25 mouse cellular contexts compared by ENCODE assay signal in the genomic region with DNA sequence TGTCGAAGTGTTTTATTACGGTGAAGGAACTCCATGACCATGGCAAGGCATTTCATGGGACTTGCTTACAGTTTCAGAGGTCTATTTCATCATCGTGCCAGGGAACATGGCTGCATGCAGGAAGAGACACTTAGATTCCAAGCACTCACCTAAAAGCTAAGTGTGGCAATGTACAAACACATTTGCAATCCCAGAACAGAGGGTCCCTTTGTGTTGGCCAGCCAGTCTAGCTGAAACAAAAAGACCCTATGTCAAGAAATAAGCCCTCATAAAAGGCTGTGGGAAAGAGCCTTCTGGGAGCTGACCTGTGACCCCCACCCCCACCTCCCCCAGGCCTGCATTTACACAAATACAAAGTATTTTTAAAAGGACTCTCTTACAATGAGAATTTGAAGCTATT. TPM values are rescaled to one million over a fixed set of nuclear protein-coding genes. Genes with fewer than 3 reads are reported as not detected.
DNase-seq lines count a peak whose midpoint lies in the region; ATAC-seq and TF ChIP-seq lines count a peak whose summit lies in the region.
"Had no signal": no experiment of that assay in that cellular context is flagged by ENCODE, and none has a peak within 500 bp of the region (broad histone marks: within the 10 kb centered on the region; RNA-seq: fewer than 3 reads in every experiment).

No protein-coding gene starts in this region.

- no peaks in the 10 kb centered on the region; the same call in 1 of the 2 replicates for H3K36me3 ChIP-seq in forebrain, embryonic 11.5 days (ENCODE audit: control insufficient read depth, insufficient read depth, low read length)
- peaks cover 34% of the 10 kb centered on the region for H3K36me3 ChIP-seq in forebrain, embryonic 12.5 days (replicated peaks)
- H3K36me3 ChIP-seq in midbrain, embryonic 10.5 days = peaks cover 56% of the 10 kb centered on the region
- peaks cover 8% of the 10 kb centered on the region for H3K36me3 ChIP-seq in midbrain, postnatal 0 days (ENCODE audit: insufficient read depth, low read length)
- peaks cover 51% of the 10 kb centered on the region for H3K36me3 ChIP-seq in embryonic facial prominence, embryonic 10.5 days (replicated peaks)
- no peaks in the 10 kb centered on the region; the same call in 1 of the 2 replicates for H3K36me3 ChIP-seq in neural tube, embryonic 11.5 days (ENCODE audit: control insufficient read depth, insufficient read depth, low read length)
- H3K36me3 ChIP-seq: midbrain, embryonic 15.5 days had no signal

- H3K27me3 ChIP-seq in forebrain, embryonic 11.5 days (ENCODE audit: control insufficient read depth, insufficient read depth, low read length) = no peaks in the 10 kb centered on the region
- H3K27me3 ChIP-seq in forebrain, embryonic 12.5 days = no peaks in the 10 kb centered on the region
- H3K27me3 ChIP-seq in midbrain, embryonic 10.5 days (ENCODE audit: low read depth, poor library complexity, severe bottlenecking) = no peaks in the 10 kb centered on the region
- H3K27me3 ChIP-seq in midbrain, postnatal 0 days (ENCODE audit: insufficient read depth, low read length) = no peaks in the 10 kb centered on the region
- H3K27me3 ChIP-seq in embryonic facial prominence, embryonic 10.5 days (replicated peaks; ENCODE audit: low read depth, poor library complexity, severe bottlenecking) = no peaks in the 10 kb centered on the region
- no peaks in the 10 kb centered on the region for H3K27me3 ChIP-seq in neural tube, embryonic 11.5 days (ENCODE audit: control insufficient read depth, insufficient read depth, low read length)
- H3K27me3 ChIP-seq: embryonic facial prominence, embryonic 15.5 days; hindbrain, embryonic 15.5 days; limb, embryonic 15.5 days; liver, embryonic 15.5 days; midbrain, embryonic 15.5 days had no signal

- no peak overlapping the region for H3K4me2 ChIP-seq in forebrain, embryonic 11.5 days (ENCODE audit: low read depth, low read length, severe bottlenecking)
- no peak overlapping the region for H3K4me2 ChIP-seq in forebrain, embryonic 12.5 days
- H3K4me2 ChIP-seq in midbrain, postnatal 0 days (ENCODE audit: low read depth, low read length, poor library complexity, severe bottlenecking) = no peak overlapping the region
- H3K4me2 ChIP-seq in neural tube, embryonic 11.5 days (ENCODE audit: low read depth) = no peak overlapping the region
- H3K4me2 ChIP-seq: embryonic facial prominence, embryonic 15.5 days; hindbrain, embryonic 15.5 days; limb, embryonic 15.5 days; liver, embryonic 15.5 days; midbrain, embryonic 15.5 days had no signal

- H3K9ac ChIP-seq in forebrain, embryonic 11.5 days (ENCODE audit: low read length) = no peak overlapping the region
- H3K9ac ChIP-seq in forebrain, embryonic 12.5 days = no peak overlapping the region
- no peak overlapping the region for H3K9ac ChIP-seq in midbrain, postnatal 0 days (replicated peaks; ENCODE audit: low read length, poor library complexity, severe bottlenecking)
- H3K9ac ChIP-seq in neural tube, embryonic 11.5 days (ENCODE audit: low read length) = no peak overlapping the region
- H3K9ac ChIP-seq: embryonic facial prominence, embryonic 15.5 days; hindbrain, embryonic 15.5 days; limb, embryonic 15.5 days; liver, embryonic 15.5 days; midbrain, embryonic 15.5 days had no signal

- H3K9me3 ChIP-seq in forebrain, embryonic 11.5 days (ENCODE audit: control insufficient read depth, low read length) = no peaks in the 10 kb centered on the region
- H3K9me3 ChIP-seq in forebrain, embryonic 12.5 days = no peaks in the 10 kb centered on the region
- H3K9me3 ChIP-seq in midbrain, embryonic 10.5 days (replicated peaks) = no peaks in the 10 kb centered on the region
- H3K9me3 ChIP-seq in midbrain, postnatal 0 days (ENCODE audit: low read length) = no peaks in the 10 kb centered on the region
- no peaks in the 10 kb centered on the region for H3K9me3 ChIP-seq in embryonic facial prominence, embryonic 10.5 days
- H3K9me3 ChIP-seq in neural tube, embryonic 11.5 days (ENCODE audit: control insufficient read depth, low read length) = no peaks in the 10 kb centered on the region
- H3K9me3 ChIP-seq: embryonic facial prominence, embryonic 15.5 days; heart, embryonic 10.5 days; hindbrain, embryonic 15.5 days; limb, embryonic 15.5 days; liver, embryonic 15.5 days; midbrain, embryonic 15.5 days had no signal

- DNase-seq in forebrain, embryonic 11.5 days (ENCODE audit: low spot score) = no peak
- no peak for DNase-seq in midbrain, embryonic 10.5 days (ENCODE audit: low spot score)
- no peak for DNase-seq in midbrain, postnatal 0 days (ENCODE audit: low spot score)
- DNase-seq in embryonic facial prominence, embryonic 10.5 days (ENCODE audit: low spot score) = peak; percentile 11
- DNase-seq in neural tube, embryonic 11.5 days (ENCODE audit: low spot score) = peak; percentile 40
- no peak for DNase-seq in adrenal gland, adult 2 months
- DNase-seq: adrenal gland, postnatal 25 days; cerebellum, adult 18-20 months; cerebellum, postnatal 36 days; gastrocnemius, adult 2 months; retina, postnatal 1 day; right cerebral cortex, postnatal 4 days; thymus, postnatal 25 days had no signal

- H3K4me3 ChIP-seq in forebrain, embryonic 11.5 days (ENCODE audit: low read depth, low read length) = no peak overlapping the region
- no peak overlapping the region for H3K4me3 ChIP-seq in forebrain, embryonic 12.5 days (replicated peaks)
- H3K4me3 ChIP-seq in midbrain, embryonic 10.5 days = no peak overlapping the region
- no peak overlapping the region for H3K4me3 ChIP-seq in midbrain, postnatal 0 days (ENCODE audit: low read depth, low read length)
- no peak overlapping the region for H3K4me3 ChIP-seq in embryonic facial prominence, embryonic 10.5 days
- H3K4me3 ChIP-seq in neural tube, embryonic 11.5 days (ENCODE audit: low read depth, low read length) = no peak overlapping the region
- H3K4me3 ChIP-seq: embryonic facial prominence, embryonic 15.5 days; gastrocnemius, adult 2 months; heart, embryonic 10.5 days; hindbrain, embryonic 15.5 days; limb, embryonic 15.5 days; liver, embryonic 15.5 days; midbrain, embryonic 15.5 days had no signal

- H3K27ac ChIP-seq in forebrain, embryonic 11.5 days (ENCODE audit: low read depth, low read length) = no peak overlapping the region
- no peak overlapping the region for H3K27ac ChIP-seq in forebrain, embryonic 12.5 days
- peak overlapping the region; percentile 49; the same call in 1 of the 2 replicates for H3K27ac ChIP-seq in midbrain, embryonic 10.5 days (replicated peaks)
- no peak overlapping the region for H3K27ac ChIP-seq in midbrain, postnatal 0 days (ENCODE audit: low read depth, low read length)
- no peak overlapping the region for H3K27ac ChIP-seq in embryonic facial prominence, embryonic 10.5 days (replicated peaks)
- H3K27ac ChIP-seq in neural tube, embryonic 11.5 days (ENCODE audit: low read depth, low read length) = peak overlapping the region; percentile 27; the same call in 1 of the 2 replicates
- H3K27ac ChIP-seq: embryonic facial prominence, embryonic 15.5 days; gastrocnemius, adult 2 months; heart, embryonic 10.5 days; hindbrain, embryonic 15.5 days; kidney, postnatal 0 days; limb, embryonic 15.5 days; liver, embryonic 15.5 days; midbrain, embryonic 15.5 days; stomach, postnatal 0 days had no signal

- WGBS in forebrain, embryonic 11.5 days = 87% methylated on average over 3 of the region's 3 CpGs
- 81% methylated on average over 3 of the region's 3 CpGs for WGBS in forebrain, embryonic 12.5 days
- 88% methylated on average over 3 of the region's 3 CpGs for WGBS in midbrain, embryonic 10.5 days
- WGBS in midbrain, postnatal 0 days = 86% methylated on average over 3 of the region's 3 CpGs
- WGBS in embryonic facial prominence, embryonic 10.5 days = 68% methylated on average over 3 of the region's 3 CpGs
- 52% methylated on average over 3 of the region's 3 CpGs for whole genome bisulfite sequencing in neural tube, embryonic 11.5 days

- no peaks in the 10 kb centered on the region for H3K4me1 ChIP-seq in forebrain, embryonic 11.5 days (replicated peaks; ENCODE audit: control insufficient read depth, insufficient read depth, low read length)
- 0 out of 2 replicates have a peak, but pooled peaks cover 3% of the 10 kb centered on the region for H3K4me1 ChIP-seq in forebrain, embryonic 12.5 days
- peaks cover 13% of the 10 kb centered on the region for H3K4me1 ChIP-seq in midbrain, embryonic 10.5 days
- no peaks in the 10 kb centered on the region for H3K4me1 ChIP-seq in midbrain, postnatal 0 days (ENCODE audit: insufficient read depth, low read length)
- H3K4me1 ChIP-seq in embryonic facial prominence, embryonic 10.5 days = peaks cover 7% of the 10 kb centered on the region
- H3K4me1 ChIP-seq in neural tube, embryonic 11.5 days (ENCODE audit: control insufficient read depth, insufficient read depth, low read length) = peaks cover 5% of the 10 kb centered on the region; the same call in 1 of the 2 replicates
- H3K4me1 ChIP-seq: embryonic facial prominence, embryonic 15.5 days; hindbrain, embryonic 15.5 days; limb, embryonic 15.5 days; liver, embryonic 15.5 days; midbrain, embryonic 15.5 days had no signal

- TF ChIP-seq CTCF in midbrain, postnatal 0 days (IDR thresholded peaks at IDR 0.05) = no peak

- ATAC-seq in forebrain, embryonic 11.5 days (replicated peaks; ENCODE audit: low FRiP score) = 0 out of 2 replicates have a peak, but pooled peaks have one; percentile 8
- no peak for ATAC-seq in forebrain, embryonic 12.5 days (ENCODE audit: low FRiP score)
- no peak for ATAC-seq in midbrain, postnatal 0 days (ENCODE audit: low FRiP score)
- peak; percentile 54; the same call in 1 of the 2 replicates for ATAC-seq in neural tube, embryonic 11.5 days (ENCODE audit: insufficient read depth, low FRiP score, low TSS enrichment)
- ATAC-seq: activated CD4-positive, CD25-positive, alpha-beta regulatory T cell, adult 4 months; CD4-positive, CD25-positive, alpha-beta regulatory T cell, adult 4 months; intestine, embryonic 16.5 days; midbrain, embryonic 15.5 days had no signal

RNA-seq across cellular contexts. Expression of gene Eif4e, which starts 34.9 kb away (rescaled TPM):
- polyA plus RNA-seq in forebrain, embryonic 11.5 days (2014; fragmentation: Nextera tagmentation; extraction: Ambion mirVana) = 483 and 500 TPM in 2 replicates
- polyA plus RNA-seq in forebrain, embryonic 12.5 days (2016; fragmentation: Nextera tagmentation; extraction: Ambion mirVana) = 353 and 402 TPM in 2 replicates
- polyA plus RNA-seq in midbrain, embryonic 10.5 days (2016; fragmentation: Nextera tagmentation; extraction: Ambion mirVana) = 482 and 499 TPM in 2 replicates
- 91.4 and 104 TPM in 2 replicates for total RNA-seq in midbrain, postnatal 0 days (2014; rRNA removed)
- polyA plus RNA-seq in midbrain, postnatal 0 days (2015; fragmentation: Nextera tagmentation; extraction: Ambion mirVana) = 293 and 309 TPM in 2 replicates
- 529 and 534 TPM in 2 replicates for polyA plus RNA-seq in embryonic facial prominence, embryonic 10.5 days (2016; fragmentation: Nextera tagmentation; extraction: Ambion mirVana)
- 458 and 468 TPM in 2 replicates for polyA plus RNA-seq in neural tube, embryonic 11.5 days (2014; fragmentation: Nextera tagmentation; extraction: Ambion mirVana)
- 100 to 1,000 TPM; 187 to 191 TPM for total RNA-seq in adrenal gland, adult 2 months (2021)
- 3.5 and 4.5 TPM in 2 replicates for polyA plus RNA-seq in adrenal gland, adult 2 months (2012; rRNA removed)

Comparison
In these comparisons a context has a peak if more than half of its experiments do, and no peak if none do; other contexts are left out.
1. ATAC-seq: peak in forebrain, embryonic 11.5 days (single experiment) and neural tube, embryonic 11.5 days (single experiment); none in forebrain, embryonic 12.5 days (single experiment) and midbrain, postnatal 0 days (single experiment).
2. H3K27ac ChIP-seq: peak in midbrain, embryonic 10.5 days (single experiment) and neural tube, embryonic 11.5 days (single experiment); none in forebrain, embryonic 11.5 days (single experiment), forebrain, embryonic 12.5 days (single experiment), midbrain, postnatal 0 days (single experiment) and embryonic facial prominence, embryonic 10.5 days (single experiment).
3. DNase-seq: peak in embryonic facial prominence, embryonic 10.5 days (single experiment) and neural tube, embryonic 11.5 days (single experiment); none in forebrain, embryonic 11.5 days (single experiment), midbrain, embryonic 10.5 days (single experiment), midbrain, postnatal 0 days (single experiment) and adrenal gland, adult 2 months (single experiment).
4. RNA of gene Eif4e, which starts 34.9 kb away (polyA plus RNA-seq): 529 to 534 TPM in embryonic facial prominence, embryonic 10.5 days, 482 to 499 TPM in midbrain, embryonic 10.5 days, 483 to 500 TPM in forebrain, embryonic 11.5 days, 458 to 468 TPM in neural tube, embryonic 11.5 days, 353 to 402 TPM in forebrain, embryonic 12.5 days and 293 to 309 TPM in midbrain, postnatal 0 days; 3.5 to 4.5 TPM in adrenal gland, adult 2 months; every median in the first group is over 10 times any median in the second.